Mouse (Mus musculus): ENCODE measurements at regions not wholly inside any gene's neighbourhood (a gene's known extent, or its start where the extent isn't known, plus 50 kb on each side); places are given as distances from the start of the nearest gene placed in this dataset.

DNA sequence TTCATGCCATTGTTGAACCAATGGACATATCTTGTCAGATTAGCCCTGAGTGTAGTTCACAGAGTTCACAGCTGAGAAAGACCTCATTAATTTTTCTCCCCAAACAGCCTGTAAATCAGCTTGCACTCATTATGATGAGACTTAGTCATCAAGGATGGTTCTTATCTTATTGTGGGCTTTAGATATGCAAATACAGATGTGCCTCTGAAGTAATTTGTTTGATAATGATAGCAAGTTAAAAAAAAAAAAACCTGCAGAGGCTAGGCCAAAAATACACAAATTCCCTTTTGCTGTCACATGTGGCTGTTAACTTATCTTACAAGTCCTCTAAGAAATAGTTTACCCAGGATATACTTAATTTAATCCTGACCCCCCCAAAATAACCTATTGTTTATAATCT lies 1215.5 kb upstream of the Adgrl2 start:
- no peak for TF ChIP-seq POLR2A (IDR thresholded peaks at IDR 0.05; ENCODE audit: extremely low read depth, insufficient read depth, low read length)
- no peak for TF ChIP-seq CTCF (IDR thresholded peaks at IDR 0.05; ENCODE audit: low read depth, low read length)
